Mouse (Mus musculus) heart, adult 2 months (tissue): ENCODE measurements around the gene Tns3.

ENCODE experiments used
- CTCF ChIP-seq: fragments of 200-600 bp; IDR thresholded peaks from 2 replicates; pipeline ENCODE4 v1.8.1; 2022; ENCODE audit warnings: antibody characterized with exemption, mild to moderate bottlenecking, moderate library complexity
- POLR2A ChIP-seq: fragments of 200-500 bp; IDR thresholded peaks from 2 replicates; pipeline ENCODE4 v1.6.1; 2011; ENCODE audit warnings: mild to moderate bottlenecking, low read depth, low read length, control low read depth; ENCODE audit not compliant: insufficient read depth

DNA sequence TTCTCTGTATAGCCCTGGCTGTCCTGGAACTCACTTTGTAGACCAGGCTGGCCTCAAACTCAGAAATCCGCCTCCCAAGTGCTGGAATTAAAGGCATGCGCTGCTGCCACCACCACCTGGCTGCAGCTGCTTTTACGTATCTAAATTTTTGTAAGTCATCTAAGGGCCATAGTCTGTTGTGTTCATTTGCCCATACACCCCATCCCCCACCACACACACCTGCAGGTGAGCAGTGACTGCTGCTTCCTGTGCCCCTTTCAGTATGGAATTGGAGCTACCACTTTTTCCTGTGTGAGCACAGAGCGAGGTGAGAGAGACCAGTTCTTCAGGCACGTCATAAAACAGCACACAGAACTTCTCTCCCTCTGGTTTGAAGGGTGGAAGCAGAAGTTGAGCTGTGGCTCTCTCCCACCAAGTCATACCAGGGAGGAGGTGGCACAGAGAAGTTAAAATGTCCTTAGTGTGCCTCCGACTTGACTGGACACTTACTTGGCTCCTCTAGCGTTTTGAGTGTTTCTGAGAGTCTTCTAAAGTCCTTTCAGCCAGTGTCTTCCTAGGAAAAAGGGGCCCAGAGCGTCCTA, 36.4 kb upstream of the Tns3 start:
- no peak for TF ChIP-seq CTCF
- no peak for TF ChIP-seq POLR2A
